Mouse (Mus musculus): ENCODE measurements around the gene Gm10762. TPM values are rescaled to one million over a fixed set of nuclear protein-coding genes. Genes with fewer than 3 reads are reported as not detected.
"Not testable (repeated sequence)": the region's sequence is repeated elsewhere in the genome, so short reads cannot be mapped to it uniquely, and the experiment has no call there.

Gm10762 gene
- polyA plus RNA-seq (2014; fragmentation: Nextera tagmentation; extraction: Ambion mirVana) = 15.8 and 16.7 TPM in 2 replicates

DNA sequence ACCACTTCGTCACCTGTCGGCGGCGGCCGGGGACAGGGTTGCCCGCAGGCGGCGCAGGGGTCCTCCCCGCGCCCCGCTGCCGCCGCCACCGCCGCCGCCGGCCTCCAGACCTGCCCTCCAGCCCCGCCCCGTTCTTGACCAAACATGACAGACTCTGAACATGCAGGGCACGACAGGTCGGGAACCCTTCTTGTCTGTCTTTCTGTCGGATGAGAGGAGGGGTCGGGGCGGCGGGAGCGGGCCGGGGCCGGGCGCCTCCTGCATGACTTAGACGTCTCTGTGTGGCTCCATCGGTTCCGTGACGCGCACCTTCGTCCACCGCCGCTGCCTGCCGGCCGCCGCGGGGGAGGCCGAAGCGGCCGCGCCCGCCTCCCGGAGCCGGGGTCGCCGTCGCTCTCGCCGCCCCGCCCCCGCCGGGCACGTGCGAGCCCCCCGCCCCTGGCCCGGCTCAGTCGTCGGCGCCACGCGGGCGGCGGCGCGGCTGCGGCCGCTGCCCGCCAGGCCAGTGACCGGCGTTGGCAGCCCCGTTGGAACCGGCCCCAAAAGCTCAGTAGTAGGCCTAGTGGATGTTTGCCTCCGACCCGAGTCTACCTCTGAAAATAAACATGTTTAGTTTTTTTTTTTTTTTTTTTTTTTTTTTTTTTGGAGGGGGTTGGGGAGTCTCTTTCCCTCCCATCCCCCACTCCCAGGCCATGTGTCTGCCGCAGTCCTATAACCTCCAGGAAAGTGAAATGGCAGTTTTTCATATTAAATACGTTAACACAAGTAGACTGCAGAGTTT is at the start of gene Gm10762:
TSS of gene Gm10762 (minus strand) at position 65 of the 781 bp plus-strand sequence.
- WGBS = under 1% methylated on average over 72 of the region's 80 CpGs
- peak within 1 kb of the TSS; percentile 100 for H3K9ac ChIP-seq
- peaks cover 5% of the 10 kb centered on the region for H3K4me1 ChIP-seq (ENCODE audit: insufficient read depth)
- H3K27ac ChIP-seq (ENCODE audit: low read depth) = peak within 1 kb of the TSS; percentile 100
- DNase-seq (peak; percentile 82), ATAC-seq (ENCODE audit: insufficient read depth) (peak; percentile 85)
- TF ChIP-seq CTCF (IDR thresholded peaks at IDR 0.05; ENCODE audit: low read depth) = no peak
- H3K4me2 ChIP-seq = peak within 1 kb of the TSS; percentile 67
- peak within 1 kb of the TSS; percentile 89 for H3K4me3 ChIP-seq (ENCODE audit: low read depth, low read length)
- H3K36me3 ChIP-seq (ENCODE audit: insufficient read depth) = no peaks in the 10 kb centered on the region
- H3K9me3 ChIP-seq (ENCODE audit: low read depth, low read length) = no peaks in the 10 kb centered on the region
- H3K27me3 ChIP-seq (ENCODE audit: insufficient read depth, low read length) = no peaks in the 10 kb centered on the region

GRCm38 (mm10) chr2:129008867-129009266 is 41.3 kb upstream of the Gm10762 start:
- not testable (repeated sequence) for H3K27me3 ChIP-seq (ENCODE audit: insufficient read depth, low read length); H3K4me2 ChIP-seq; H3K9me3 ChIP-seq (ENCODE audit: low read depth, low read length); ATAC-seq (ENCODE audit: insufficient read depth); H3K36me3 ChIP-seq (ENCODE audit: insufficient read depth); H3K27ac ChIP-seq (ENCODE audit: low read depth); H3K4me1 ChIP-seq (ENCODE audit: insufficient read depth); H3K4me3 ChIP-seq (ENCODE audit: low read depth, low read length); H3K9ac ChIP-seq; DNase-seq
- WGBS = 84% methylated on average over 2 of the region's 2 CpGs
- peak; percentile 43 for TF ChIP-seq CTCF (IDR thresholded peaks at IDR 0.05; ENCODE audit: low read depth)

- Histone ChIP-seq H3K27ac (ENCODE audit: low read depth) (no peak overlapping the region), H3K9me3 (ENCODE audit: low read depth, low read length) (no peaks in the 10 kb centered on the region), H3K4me3 (ENCODE audit: low read depth, low read length) (no peak overlapping the region), H3K4me2 (no peak overlapping the region), H3K27me3 (ENCODE audit: insufficient read depth, low read length) (no peaks in the 10 kb centered on the region), H3K36me3 (ENCODE audit: insufficient read depth) (no peaks in the 10 kb centered on the region), H3K4me1 (ENCODE audit: insufficient read depth) (no peaks in the 10 kb centered on the region), H3K9ac (no peak overlapping the region)
- WGBS = 59% methylated on average over 4 of the region's 4 CpGs
- DNase-seq (no peak), ATAC-seq (ENCODE audit: insufficient read depth) (no peak)
- TF ChIP-seq CTCF (IDR thresholded peaks at IDR 0.05; ENCODE audit: low read depth) = no peak
Measured at GRCm38 (mm10) chr2:129006194-129006749, 38.7 kb upstream of the Gm10762 start.

DNA sequence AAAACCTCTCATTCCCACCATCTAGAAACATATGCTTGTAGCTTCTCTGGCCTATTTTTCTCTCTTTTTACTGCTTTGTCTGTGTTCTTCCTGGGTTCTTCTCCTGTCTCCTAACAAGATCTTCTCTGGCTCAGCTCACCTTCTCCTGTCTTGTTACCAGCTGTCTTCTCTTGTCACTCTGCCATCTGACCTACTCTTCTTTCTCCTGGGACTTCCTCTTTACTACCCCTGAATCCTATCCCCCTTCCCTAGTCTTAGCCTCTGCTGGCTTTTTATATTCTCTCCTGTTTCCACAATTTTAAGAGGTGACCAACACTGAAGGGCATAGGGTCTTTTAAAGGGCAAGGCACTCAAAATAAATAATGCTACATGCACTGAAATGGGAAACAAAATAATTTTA is 37.3 kb upstream of the Gm10762 start:
- ATAC-seq (ENCODE audit: insufficient read depth) = no peak
- no peak for DNase-seq
- Histone ChIP-seq H3K4me3 (ENCODE audit: low read depth, low read length) (no peak overlapping the region), H3K4me2 (no peak overlapping the region), H3K27ac (ENCODE audit: low read depth) (no peak overlapping the region), H3K4me1 (ENCODE audit: insufficient read depth) (no peaks in the 10 kb centered on the region), H3K27me3 (ENCODE audit: insufficient read depth, low read length) (no peaks in the 10 kb centered on the region), H3K36me3 (ENCODE audit: insufficient read depth) (no peaks in the 10 kb centered on the region), H3K9me3 (ENCODE audit: low read depth, low read length) (no peaks in the 10 kb centered on the region), H3K9ac (no peak overlapping the region)
- TF ChIP-seq CTCF (IDR thresholded peaks at IDR 0.05; ENCODE audit: low read depth) = no peak

GRCm38 (mm10) chr2:128984746-128985145 is 17.2 kb upstream of the Gm10762 start:
- ATAC-seq (ENCODE audit: insufficient read depth) (no peak), DNase-seq (no peak)
- H3K27ac ChIP-seq (ENCODE audit: low read depth) = no peak overlapping the region
- no peak overlapping the region for H3K4me3 ChIP-seq (ENCODE audit: low read depth, low read length)
- H3K36me3 ChIP-seq (ENCODE audit: insufficient read depth) = no peaks in the 10 kb centered on the region
- H3K4me1 ChIP-seq (ENCODE audit: insufficient read depth) = no peaks in the 10 kb centered on the region
- WGBS = 76% methylated on average over 3 of the region's 3 CpGs
- no peak overlapping the region for H3K9ac ChIP-seq
- no peaks in the 10 kb centered on the region for H3K27me3 ChIP-seq (ENCODE audit: insufficient read depth, low read length)
- H3K9me3 ChIP-seq (ENCODE audit: low read depth, low read length) = no peaks in the 10 kb centered on the region
- TF ChIP-seq CTCF (IDR thresholded peaks at IDR 0.05; ENCODE audit: low read depth) = no peak
- H3K4me2 ChIP-seq = no peak overlapping the region

GRCm38 (mm10) chr2:128975572-128975971 is 8.0 kb upstream of the Gm10762 start:
- no peak for TF ChIP-seq CTCF (IDR thresholded peaks at IDR 0.05; ENCODE audit: low read depth)
- H3K9me3 ChIP-seq (ENCODE audit: low read depth, low read length) = no peaks in the 10 kb centered on the region
- H3K4me2 ChIP-seq = no peak overlapping the region
- no peak overlapping the region for H3K4me3 ChIP-seq (ENCODE audit: low read depth, low read length)
- no peak overlapping the region for H3K27ac ChIP-seq (ENCODE audit: low read depth)
- 41% methylated on average over 4 of the region's 4 CpGs for WGBS
- H3K36me3 ChIP-seq (ENCODE audit: insufficient read depth) = no peaks in the 10 kb centered on the region
- DNase-seq (no peak), ATAC-seq (ENCODE audit: insufficient read depth) (no peak)
- no peaks in the 10 kb centered on the region for H3K4me1 ChIP-seq (ENCODE audit: insufficient read depth)
- H3K27me3 ChIP-seq (ENCODE audit: insufficient read depth, low read length) = no peaks in the 10 kb centered on the region
- no peak overlapping the region for H3K9ac ChIP-seq

DNA sequence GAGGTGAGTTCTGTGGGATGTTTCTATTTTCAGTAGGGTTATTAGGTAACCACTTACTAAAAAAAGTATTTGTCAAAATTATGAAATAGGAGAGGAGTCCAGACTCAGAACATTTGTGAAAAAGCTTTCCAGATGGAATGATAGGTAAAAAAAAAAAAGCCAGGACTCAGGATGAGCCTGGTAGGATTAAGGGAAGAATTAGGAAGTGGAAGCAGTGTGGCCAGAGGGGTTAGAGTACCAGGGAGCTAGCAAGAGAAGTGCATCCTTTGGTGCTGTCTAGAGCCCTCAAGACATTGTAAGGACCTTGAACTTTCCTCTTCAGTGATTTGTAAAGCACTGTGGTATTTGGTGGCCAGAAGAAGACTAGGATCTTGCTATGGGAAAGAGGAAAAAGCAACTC is 4.8 kb upstream of the Gm10762 start:
- Histone ChIP-seq H3K27me3 (ENCODE audit: insufficient read depth, low read length) (no peaks in the 10 kb centered on the region), H3K9me3 (ENCODE audit: low read depth, low read length) (no peaks in the 10 kb centered on the region), H3K36me3 (ENCODE audit: insufficient read depth) (no peaks in the 10 kb centered on the region), H3K9ac (no peak overlapping the region), H3K4me2 (no peak overlapping the region), H3K4me3 (ENCODE audit: low read depth, low read length) (no peak overlapping the region), H3K4me1 (ENCODE audit: insufficient read depth) (no peaks in the 10 kb centered on the region), H3K27ac (ENCODE audit: low read depth) (no peak overlapping the region)
- TF ChIP-seq CTCF (IDR thresholded peaks at IDR 0.05; ENCODE audit: low read depth) = no peak
- DNase-seq (no peak), ATAC-seq (ENCODE audit: insufficient read depth) (no peak)

Data from lung, embryonic 14.5 days (tissue).